Mouse (Mus musculus) lung, embryonic 15.5 days (tissue): ENCODE measurements around the gene Fam43a. TPM values are rescaled to one million over a fixed set of nuclear protein-coding genes. Genes with fewer than 3 reads are reported as not detected.

ENCODE experiments used
- ATAC-seq: fragments of 200-750 bp; cut with Nextera tagmentation; 2 replicates; pipeline ENCODE4 v1.8.0; 2017; ENCODE audit warnings: moderate number of reproducible peaks, borderline replicate concordance; ENCODE audit not compliant: low FRiP score, low TSS enrichment; ENCODE audit errors: extremely low read depth
- H3K27ac ChIP-seq: fragments of 300-500 bp; sonication (generic); 2 replicates; pipeline ENCODE4 v1.5.1; 2015; ENCODE audit warnings: moderate library complexity, mild to moderate bottlenecking, inconsistent platforms
- H3K27me3 ChIP-seq: fragments of 300-500 bp; sonication (generic); 2 replicates; pipeline ENCODE4 v1.6.1; 2015; ENCODE audit warnings: inconsistent platforms
- H3K36me3 ChIP-seq: fragments of 300-500 bp; sonication (generic); 2 replicates; pipeline ENCODE4 v1.6.1; 2015; ENCODE audit warnings: inconsistent platforms
- H3K4me1 ChIP-seq: fragments of 300-500 bp; sonication (generic); 2 replicates; pipeline ENCODE4 v1.6.1; 2015; ENCODE audit warnings: inconsistent platforms
- H3K4me2 ChIP-seq: fragments of 300-500 bp; sonication (generic); 2 replicates; pipeline ENCODE4 v1.6.1; 2015; ENCODE audit warnings: inconsistent platforms, mild to moderate bottlenecking, moderate library complexity
- H3K4me3 ChIP-seq: fragments of 300-500 bp; sonication (generic); 2 replicates; pipeline ENCODE4 v1.5.1; 2015; ENCODE audit warnings: mild to moderate bottlenecking, inconsistent platforms
- H3K9ac ChIP-seq: fragments of 300-500 bp; sonication (generic); 2 replicates; pipeline ENCODE4 v1.6.1; 2015; ENCODE audit warnings: inconsistent platforms
- H3K9me3 ChIP-seq: fragments of 300-500 bp; sonication (generic); 2 replicates; pipeline ENCODE4 v1.6.1; 2016; ENCODE audit warnings: inconsistent platforms
- WGBS: fragments of 180-500 bp; shearing (Covaris S2); methylation state at CpG from one replicate; pipeline ENCODE4 v1.1.7; 2015; 5-methylcytosine and 5-hydroxymethylcytosine counted together
- polyA plus RNA-seq: library from polyadenylated mRNA; unstranded; fragments of >200 nt; fragmentation: Nextera tagmentation; extraction: Ambion mirVana; gene quantifications from 2 replicates; pipeline ENCODE4 v1.2.1, GENCODE M21; 2015

The Fam43a gene
- polyA plus RNA-seq, 1 experiment from 2014 or later, result 25.8 TPM

DNA sequence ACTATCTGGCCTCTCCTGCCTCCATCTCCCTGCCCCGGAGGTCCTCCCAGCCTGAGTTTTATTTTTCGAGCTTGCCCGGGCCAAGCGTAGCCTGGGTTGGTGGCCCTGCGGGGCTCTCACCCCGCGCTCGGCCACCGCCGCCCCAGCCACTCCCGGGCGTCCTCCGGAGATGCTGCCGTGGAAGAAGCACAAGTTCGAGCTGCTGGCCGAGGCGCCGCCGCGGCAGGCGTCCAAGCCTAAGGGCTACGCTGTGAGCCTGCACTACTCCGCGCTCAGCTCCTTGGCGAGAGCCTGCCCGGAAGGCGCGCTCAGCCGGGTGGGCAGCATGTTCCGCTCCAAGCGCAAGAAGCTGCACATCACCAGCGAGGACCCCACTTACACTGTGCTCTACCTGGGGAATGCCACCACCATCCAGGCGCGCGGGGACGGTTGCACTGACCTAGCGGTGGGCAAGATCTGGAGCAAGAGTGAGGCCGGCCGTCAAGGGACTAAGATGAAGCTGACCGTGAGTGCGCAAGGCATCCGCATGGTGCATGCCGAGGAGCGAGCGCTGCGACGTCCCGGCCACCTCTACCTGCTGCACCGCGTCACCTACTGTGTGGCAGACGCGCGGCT is 1.0 kb downstream of the Fam43a start:
- Histone ChIP-seq H3K4me2 (peak overlapping the region; percentile 93), H3K36me3 (no peaks in the 10 kb centered on the region), H3K9me3 (no peaks in the 10 kb centered on the region), H3K27ac (peak overlapping the region; percentile 81), H3K4me3 (peak overlapping the region; percentile 77), H3K4me1 (peaks cover 62% of the 10 kb centered on the region), H3K9ac (peak overlapping the region; percentile 81), H3K27me3 (no peaks in the 10 kb centered on the region)
- peak; percentile 37; the same call in 1 of the 2 replicates for ATAC-seq
- under 1% methylated on average over 53 of the region's 53 CpGs for WGBS

- Histone ChIP-seq H3K27me3 (no peaks in the 10 kb centered on the region), H3K9ac (peak overlapping the region; percentile 81), H3K4me3 (peak overlapping the region; percentile 77), H3K27ac (peak overlapping the region; percentile 81), H3K9me3 (no peaks in the 10 kb centered on the region), H3K36me3 (no peaks in the 10 kb centered on the region), H3K4me2 (peak overlapping the region; percentile 93), H3K4me1 (peaks cover 63% of the 10 kb centered on the region)
- ATAC-seq, result peak; percentile 11; the same call in 1 of the 2 replicates
- WGBS, result 5% methylated on average over 42 of the region's 42 CpGs
Measured at GRCm38 (mm10) chr16:30601046-30601832, 1.7 kb downstream of the Fam43a start.

DNA sequence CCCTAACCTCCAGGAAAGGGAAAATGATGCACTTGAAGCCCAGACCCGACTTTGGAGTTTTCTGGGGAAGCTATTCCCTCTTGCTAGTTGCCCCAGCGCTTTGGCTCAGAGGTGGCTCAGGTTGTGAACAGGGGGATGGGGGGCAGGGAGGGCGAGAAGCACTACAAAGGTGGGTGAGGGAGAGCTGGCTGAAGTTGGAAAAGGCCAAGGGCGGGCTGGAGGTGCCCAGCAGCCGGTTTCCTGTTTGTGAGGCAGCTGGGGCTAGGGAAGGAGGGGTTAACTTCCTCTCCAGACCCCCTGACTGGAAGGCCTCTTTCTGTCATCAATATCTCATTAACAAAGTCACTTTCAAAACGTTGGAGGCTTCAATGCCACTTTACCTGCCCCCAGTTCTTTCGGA is 2.4 kb downstream of the Fam43a start:
- no peak for ATAC-seq

GRCm38 (mm10) chr16:30602684-30603530 is 3.4 kb downstream of the Fam43a start:
- no peak for ATAC-seq
- H3K4me2 ChIP-seq, result peak overlapping the region; percentile 93
- no peaks in the 10 kb centered on the region for H3K27me3 ChIP-seq
- peaks cover 51% of the 10 kb centered on the region for H3K4me1 ChIP-seq
- no peaks in the 10 kb centered on the region for H3K36me3 ChIP-seq
- peak overlapping the region; percentile 75 for H3K27ac ChIP-seq
- 22% methylated on average over 18 of the region's 18 CpGs for WGBS
- H3K9me3 ChIP-seq, result no peaks in the 10 kb centered on the region
- peak overlapping the region; percentile 77; the same call in 1 of the 2 replicates for H3K4me3 ChIP-seq
- H3K9ac ChIP-seq, result no peak overlapping the region

More for the DNA sequence above, 2.4 kb downstream of the Fam43a start:
- H3K9me3 ChIP-seq, result no peaks in the 10 kb centered on the region
- H3K27ac ChIP-seq, result peak overlapping the region; percentile 60
- peaks cover 57% of the 10 kb centered on the region for H3K4me1 ChIP-seq
- no peak overlapping the region for H3K9ac ChIP-seq
- peak overlapping the region; percentile 77 for H3K4me3 ChIP-seq
- WGBS, result 20% methylated on average over 7 of the region's 7 CpGs
- no peaks in the 10 kb centered on the region for H3K36me3 ChIP-seq
- peak overlapping the region; percentile 93 for H3K4me2 ChIP-seq
- no peaks in the 10 kb centered on the region for H3K27me3 ChIP-seq

DNA sequence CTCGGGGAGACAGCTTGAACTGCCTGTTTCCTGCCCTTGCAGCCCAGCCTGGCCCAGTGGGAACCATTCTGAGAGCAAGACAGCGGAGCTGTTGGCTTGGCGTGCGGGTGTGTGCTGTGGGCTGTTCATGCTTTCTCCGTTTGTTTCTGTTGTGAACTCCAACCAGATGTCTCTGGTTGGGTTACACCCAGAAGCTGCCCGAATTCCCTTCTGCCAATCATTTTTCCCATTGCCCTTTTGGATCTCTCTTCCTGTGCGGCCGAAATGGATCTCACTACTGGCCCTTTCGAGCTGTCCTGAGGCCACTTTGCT is 4.0 kb downstream of the Fam43a start:
- Histone ChIP-seq H3K27me3 (no peaks in the 10 kb centered on the region), H3K36me3 (no peaks in the 10 kb centered on the region), H3K27ac (peak overlapping the region; percentile 75), H3K4me3 (peak overlapping the region; percentile 77; the same call in 1 of the 2 replicates), H3K4me1 (peaks cover 51% of the 10 kb centered on the region), H3K9me3 (no peaks in the 10 kb centered on the region), H3K4me2 (peak overlapping the region; percentile 93), H3K9ac (no peak overlapping the region)
- no peak for ATAC-seq
- 40% methylated on average over 9 of the region's 9 CpGs for WGBS

- Histone ChIP-seq H3K27ac (0 out of 2 replicates have a peak overlapping the region, but pooled peaks have one; percentile 5), H3K27me3 (no peaks in the 10 kb centered on the region), H3K9ac (no peak overlapping the region), H3K4me2 (0 out of 2 replicates have a peak overlapping the region, but pooled peaks have one; percentile 93), H3K36me3 (no peaks in the 10 kb centered on the region), H3K9me3 (no peaks in the 10 kb centered on the region), H3K4me1 (peaks cover 51% of the 10 kb centered on the region), H3K4me3 (no peak overlapping the region)
- WGBS, result 61% methylated on average over 16 of the region's 16 CpGs
- ATAC-seq, result no peak
Measured at GRCm38 (mm10) chr16:30604061-30604806, 4.7 kb downstream of the Fam43a start.

GRCm38 (mm10) chr16:30604807-30605137 is 5.2 kb downstream of the Fam43a start:
- H3K4me1 ChIP-seq, result peaks cover 51% of the 10 kb centered on the region
- WGBS, result 52% methylated on average over 7 of the region's 7 CpGs
- H3K36me3 ChIP-seq, result no peaks in the 10 kb centered on the region

DNA sequence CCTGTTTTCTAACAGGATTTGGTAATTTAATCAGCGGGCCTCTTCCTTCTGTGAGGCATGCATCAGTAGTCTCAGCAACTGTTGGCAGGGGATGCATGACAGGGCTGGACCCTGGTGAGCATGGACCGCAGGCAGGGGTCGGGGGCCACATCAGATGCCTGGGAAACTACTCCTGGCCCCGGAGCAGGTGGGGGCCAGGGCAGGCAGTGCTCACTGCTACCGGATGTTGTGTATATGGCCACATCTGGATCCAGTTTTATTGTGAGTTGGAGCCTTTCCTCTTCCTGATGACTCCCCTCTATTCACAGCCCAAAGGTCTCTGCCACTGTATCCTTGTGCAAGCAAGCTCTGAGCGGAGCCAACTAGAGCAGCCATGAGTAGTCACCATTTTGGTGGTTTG is 6.0 kb downstream of the Fam43a start:
- no peak overlapping the region for H3K27ac ChIP-seq
- H3K9ac ChIP-seq, result no peak overlapping the region
- no peak for ATAC-seq
- H3K4me2 ChIP-seq, result no peak overlapping the region
- no peaks in the 10 kb centered on the region for H3K27me3 ChIP-seq
- no peak overlapping the region for H3K4me3 ChIP-seq
- no peaks in the 10 kb centered on the region for H3K36me3 ChIP-seq
- WGBS, result 53% methylated on average over 6 of the region's 6 CpGs
- peaks cover 49% of the 10 kb centered on the region for H3K4me1 ChIP-seq
- no peaks in the 10 kb centered on the region for H3K9me3 ChIP-seq

More at GRCm38 (mm10) chr16:30604807-30605137, 5.2 kb downstream of the Fam43a start:
- no peak overlapping the region for H3K4me2 ChIP-seq
- no peak overlapping the region for H3K27ac ChIP-seq
- no peak for ATAC-seq
- no peaks in the 10 kb centered on the region for H3K27me3 ChIP-seq
- H3K4me3 ChIP-seq, result no peak overlapping the region
- H3K9ac ChIP-seq, result no peak overlapping the region
- no peaks in the 10 kb centered on the region for H3K9me3 ChIP-seq

DNA sequence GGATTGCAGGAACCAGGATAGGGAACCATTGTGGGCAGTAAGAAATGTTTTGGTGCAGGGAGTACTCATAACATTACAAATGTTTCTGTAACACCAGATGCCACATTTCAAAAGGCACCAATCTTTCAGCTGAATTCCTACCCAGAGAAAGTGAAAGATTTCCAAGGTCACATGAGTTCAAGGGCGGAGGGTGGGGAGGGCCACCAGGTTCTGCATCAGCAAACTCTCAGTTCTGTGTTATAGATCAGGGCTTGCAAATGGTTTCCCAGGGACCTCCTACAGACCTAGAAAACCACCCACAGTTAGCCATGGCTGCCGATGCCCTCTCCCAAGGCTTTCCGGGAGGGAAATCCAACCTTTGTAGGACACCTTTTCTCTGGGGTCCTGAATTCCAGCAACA is 8.3 kb downstream of the Fam43a start:
- Histone ChIP-seq H3K4me3 (no peak overlapping the region), H3K4me1 (peaks cover 26% of the 10 kb centered on the region), H3K36me3 (no peaks in the 10 kb centered on the region), H3K27me3 (no peaks in the 10 kb centered on the region), H3K9ac (no peak overlapping the region), H3K4me2 (no peak overlapping the region), H3K27ac (no peak overlapping the region), H3K9me3 (no peaks in the 10 kb centered on the region)
- no peak for ATAC-seq
- 75% methylated on average over 3 of the region's 3 CpGs for WGBS

DNA sequence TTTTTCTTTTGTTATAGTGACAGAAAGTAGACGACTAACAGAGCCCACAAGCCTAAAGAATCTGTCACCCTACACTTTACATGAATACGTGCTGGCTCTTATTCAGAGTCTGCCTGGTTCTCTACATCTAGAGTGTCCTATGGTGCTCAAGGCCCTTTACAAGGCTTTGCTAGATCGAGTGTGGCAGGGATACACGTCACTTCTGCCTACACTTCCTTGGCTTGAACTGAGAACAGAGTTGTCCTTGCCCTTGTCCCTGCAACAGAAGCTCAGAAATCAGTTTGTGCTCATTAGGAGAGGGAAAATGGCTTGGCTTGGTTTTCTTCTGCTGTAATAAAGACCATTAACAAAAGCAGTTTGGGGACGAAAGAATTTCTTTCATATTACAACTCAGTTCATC is 11.8 kb downstream of the Fam43a start:
- Histone ChIP-seq H3K27ac (no peak overlapping the region), H3K27me3 (no peaks in the 10 kb centered on the region), H3K36me3 (no peaks in the 10 kb centered on the region), H3K9ac (no peak overlapping the region), H3K4me3 (no peak overlapping the region), H3K4me2 (no peak overlapping the region), H3K9me3 (no peaks in the 10 kb centered on the region), H3K4me1 (no peaks in the 10 kb centered on the region)
- no peak for ATAC-seq
- 66% methylated on average over 5 of the region's 5 CpGs for WGBS

GRCm38 (mm10) chr16:30613122-30613521 is 13.6 kb downstream of the Fam43a start:
- Histone ChIP-seq H3K4me3 (no peak overlapping the region), H3K4me2 (no peak overlapping the region), H3K27ac (no peak overlapping the region), H3K9ac (no peak overlapping the region), H3K9me3 (no peaks in the 10 kb centered on the region), H3K27me3 (no peaks in the 10 kb centered on the region), H3K4me1 (no peaks in the 10 kb centered on the region), H3K36me3 (no peaks in the 10 kb centered on the region)
- no peak for ATAC-seq
- WGBS, result 53% methylated on average over 7 of the region's 7 CpGs
